Mouse (Mus musculus) ES-Bruce4 (cell line): ENCODE results near the gene Cyb5r3. TPM values are rescaled to one million over a fixed set of nuclear protein-coding genes. Genes with fewer than 3 reads are reported as not detected.

ENCODE experiments used
- H3K27ac ChIP-seq: 2 replicates; pipeline ENCODE4 v1.5.1; 2012; ENCODE audit warnings: low read length, inconsistent platforms; ENCODE audit not compliant: insufficient read depth
- H3K27me3 ChIP-seq: 2 replicates; pipeline ENCODE4 v1.6.1; 2012; ENCODE audit warnings: mild to moderate bottlenecking, low read length, inconsistent platforms; ENCODE audit not compliant: control insufficient read depth, poor library complexity, insufficient read depth, severe bottlenecking
- H3K36me3 ChIP-seq: 2 replicates; pipeline ENCODE4 v1.6.1; 2012; ENCODE audit warnings: inconsistent platforms, mild to moderate bottlenecking, low read length, moderate library complexity; ENCODE audit not compliant: control insufficient read depth, poor library complexity, insufficient read depth, severe bottlenecking
- H3K4me1 ChIP-seq: one replicate; pipeline ENCODE4 v1.8.1; 2011; ENCODE audit warnings: low read length; ENCODE audit not compliant: control insufficient read depth, insufficient read depth
- H3K4me3 ChIP-seq: 2 replicates; pipeline ENCODE4 v1.5.1; 2011; ENCODE audit warnings: low read depth, mild to moderate bottlenecking, low read length
- H3K9ac ChIP-seq: 2 replicates; pipeline ENCODE4 v1.6.1; 2012; ENCODE audit warnings: low read depth, mild to moderate bottlenecking, inconsistent platforms; ENCODE audit not compliant: poor library complexity, severe bottlenecking
- H3K9me3 ChIP-seq: replicated peaks from 2 replicates; pipeline ENCODE4 v1.6.1; 2012; ENCODE audit warnings: mild to moderate bottlenecking, low read length, inconsistent platforms; ENCODE audit not compliant: control insufficient read depth, poor library complexity, insufficient read depth, severe bottlenecking
- CTCF ChIP-seq: IDR thresholded peaks from one replicate; pipeline ENCODE4 v1.8.1; 2011; ENCODE audit warnings: low read depth, low read length
- EP300 ChIP-seq: IDR thresholded peaks from 2 replicates; pipeline ENCODE4 v1.6.1; 2011; ENCODE audit warnings: low read depth, low read length; ENCODE audit not compliant: insufficient read depth
- POLR2A ChIP-seq: IDR thresholded peaks from one replicate; pipeline ENCODE4 v1.8.1; 2011; ENCODE audit warnings: low read length; ENCODE audit not compliant: insufficient read depth
- polyA plus RNA-seq: library from polyadenylated mRNA; stranded (reverse); fragments of >200 nt; gene quantifications from 2 replicates; pipeline ENCODE4 v1.2.4, GENCODE M21; 2011; ENCODE audit warnings: low read depth; ENCODE audit not compliant: missing spikeins, insufficient read depth, insufficient read length

Cyb5r3 gene
- polyA plus RNA-seq, 1 experiment, result 188 TPM

- TF ChIP-seq CTCF (no peak), EP300 (no peak), POLR2A (no peak)
- Histone ChIP-seq H3K27me3 (no peaks in the 10 kb centered on the region), H3K4me3 (no peak overlapping the region), H3K36me3 (peaks cover 2% of the 10 kb centered on the region; the same call in 1 of the 2 replicates), H3K9ac (no peak overlapping the region), H3K4me1 (peaks cover 5% of the 10 kb centered on the region), H3K9me3 (no peaks in the 10 kb centered on the region), H3K27ac (peak overlapping the region; percentile 26; the same call in 1 of the 2 replicates)
Measured at GRCm38 (mm10) chr15:83161062-83161748, 11.2 kb downstream of the Cyb5r3 start.

DNA sequence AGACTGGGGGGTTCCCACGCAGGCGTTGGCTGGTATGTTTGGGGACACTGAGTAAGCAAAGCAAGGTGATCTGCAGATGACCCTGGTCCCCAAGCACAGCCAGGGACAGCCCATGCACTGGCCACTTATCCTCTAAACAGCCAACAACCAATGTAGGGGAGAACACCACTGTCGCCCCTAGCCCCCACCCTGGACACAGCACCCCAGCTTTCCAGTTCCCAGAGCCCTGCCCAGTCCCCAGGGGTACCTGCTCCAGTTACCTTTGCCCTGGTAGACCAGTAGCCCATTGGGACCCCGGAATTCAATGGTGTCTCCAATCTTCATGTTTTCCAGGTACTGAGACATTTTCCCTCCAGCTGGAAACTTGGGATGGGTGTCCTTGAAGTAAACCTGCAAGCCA is 11.8 kb downstream of the Cyb5r3 start:
- Histone ChIP-seq H3K27ac (no peak overlapping the region), H3K36me3 (peaks cover 2% of the 10 kb centered on the region; the same call in 1 of the 2 replicates)

DNA sequence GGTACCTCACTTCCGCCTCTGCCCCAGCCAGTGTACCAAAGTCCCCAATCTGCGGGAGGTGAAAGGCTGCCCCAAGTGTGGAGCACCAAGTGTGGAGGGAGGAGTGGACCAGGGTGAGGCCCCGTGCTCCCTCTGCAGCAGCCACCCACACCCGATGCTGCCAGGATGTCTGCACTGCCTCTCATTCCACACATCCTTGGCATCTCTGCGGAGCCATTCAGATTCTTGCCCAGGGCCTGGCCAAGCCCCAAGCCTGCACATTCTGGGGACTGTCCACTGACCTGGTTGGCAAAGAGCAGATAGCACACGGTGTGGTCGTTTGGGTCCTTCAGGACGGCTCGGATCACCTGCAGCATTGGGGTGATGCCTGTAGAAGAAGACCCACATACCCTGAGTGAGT is 12.6 kb downstream of the Cyb5r3 start:
- TF ChIP-seq EP300, result no peak
- no peak for TF ChIP-seq POLR2A
- TF ChIP-seq CTCF, result no peak
- no peaks in the 10 kb centered on the region for H3K4me1 ChIP-seq
- no peak overlapping the region for H3K4me3 ChIP-seq
- peaks cover 2% of the 10 kb centered on the region; the same call in 1 of the 2 replicates for H3K36me3 ChIP-seq
- H3K9ac ChIP-seq, result no peak overlapping the region
- no peak overlapping the region for H3K27ac ChIP-seq
- no peaks in the 10 kb centered on the region for H3K9me3 ChIP-seq
- H3K27me3 ChIP-seq, result no peaks in the 10 kb centered on the region

More for the DNA sequence above, 11.8 kb downstream of the Cyb5r3 start:
- H3K4me1 ChIP-seq, result no peaks in the 10 kb centered on the region
- H3K9ac ChIP-seq, result no peak overlapping the region
- no peaks in the 10 kb centered on the region for H3K9me3 ChIP-seq
- H3K27me3 ChIP-seq, result no peaks in the 10 kb centered on the region
- TF ChIP-seq EP300 (no peak), CTCF (no peak), POLR2A (no peak)
- H3K4me3 ChIP-seq, result no peak overlapping the region

GRCm38 (mm10) chr15:83158587-83159160 is 13.7 kb downstream of the Cyb5r3 start:
- Histone ChIP-seq H3K9me3 (no peaks in the 10 kb centered on the region), H3K36me3 (peaks cover 2% of the 10 kb centered on the region; the same call in 1 of the 2 replicates), H3K9ac (no peak overlapping the region), H3K27me3 (no peaks in the 10 kb centered on the region), H3K4me3 (no peak overlapping the region), H3K27ac (no peak overlapping the region), H3K4me1 (no peaks in the 10 kb centered on the region)
- TF ChIP-seq CTCF, result no peak
- TF ChIP-seq EP300, result no peak
- no peak for TF ChIP-seq POLR2A

GRCm38 (mm10) chr15:83157667-83158064 is 14.7 kb downstream of the Cyb5r3 start:
- Histone ChIP-seq H3K9ac (no peak overlapping the region), H3K27ac (peak overlapping the region; percentile 15), H3K36me3 (peaks cover 2% of the 10 kb centered on the region; the same call in 1 of the 2 replicates), H3K9me3 (no peaks in the 10 kb centered on the region), H3K4me3 (no peak overlapping the region), H3K27me3 (no peaks in the 10 kb centered on the region), H3K4me1 (no peaks in the 10 kb centered on the region)
- TF ChIP-seq EP300 (no peak), CTCF (no peak), POLR2A (no peak)
